Mouse (Mus musculus) kidney, embryonic 16.5 days (tissue): ENCODE data around the gene Apol10b. TPM values are rescaled to one million over a fixed set of nuclear protein-coding genes. Genes with fewer than 3 reads are reported as not detected.
"Not testable (repeated sequence)": the region's sequence is repeated elsewhere in the genome, so short reads cannot be mapped to it uniquely, and the experiment has no call there.

Experiments used
- ATAC-seq: fragments of 200-750 bp; cut with Nextera tagmentation; 2 replicates; pipeline ENCODE4 v1.8.0; 2017; ENCODE audit warnings: moderate TSS enrichment; ENCODE audit not compliant: low FRiP score, low TSS enrichment
- H3K27ac ChIP-seq: fragments of 300-500 bp; sonication (generic); 2 replicates; pipeline ENCODE4 v1.5.1; 2014; ENCODE audit warnings: low read length
- H3K27me3 ChIP-seq: fragments of 300-500 bp; sonication (generic); 2 replicates; pipeline ENCODE4 v1.6.1; 2014; ENCODE audit warnings: low read length, control low read depth, mixed read lengths; ENCODE audit not compliant: insufficient read depth
- H3K36me3 ChIP-seq: fragments of 300-500 bp; sonication (generic); 2 replicates; pipeline ENCODE4 v1.6.1; 2014; ENCODE audit warnings: low read length, control low read depth, mixed read lengths; ENCODE audit not compliant: insufficient read depth
- H3K4me1 ChIP-seq: fragments of 300-500 bp; sonication (generic); 2 replicates; pipeline ENCODE4 v1.6.1; 2014; ENCODE audit warnings: low read length, control low read depth, mixed read lengths; ENCODE audit not compliant: insufficient read depth
- H3K4me2 ChIP-seq: fragments of 300-500 bp; sonication (generic); replicated peaks from 2 replicates; pipeline ENCODE4 v1.6.1; 2014; ENCODE audit warnings: low read depth, low read length
- H3K4me3 ChIP-seq: fragments of 300-500 bp; sonication (generic); 2 replicates; pipeline ENCODE4 v1.5.1; 2014; ENCODE audit warnings: mild to moderate bottlenecking, low read length
- H3K9ac ChIP-seq: fragments of 300-500 bp; sonication (generic); replicated peaks from 2 replicates; pipeline ENCODE4 v1.6.1; 2014; ENCODE audit warnings: low read length
- H3K9me3 ChIP-seq: fragments of 300-500 bp; sonication (generic); 2 replicates; pipeline ENCODE4 v1.6.1; 2016; ENCODE audit warnings: low read length, control low read depth
- WGBS: fragments of 180-500 bp; shearing (Covaris S2); extraction: QIAGEN DNeasy Blood & Tissue Kit; methylation state at CpG from one replicate; pipeline ENCODE4 v1.1.7; 2014; 5-methylcytosine and 5-hydroxymethylcytosine counted together
- polyA plus RNA-seq: library from polyadenylated mRNA; unstranded; fragments of >200 nt; fragmentation: Nextera tagmentation; extraction: Ambion mirVana; gene quantifications from 2 replicates; pipeline ENCODE4 v1.2.1, GENCODE M21; 2015

Apol10b gene
- polyA plus RNA-seq, result 0.19 and 0.22 TPM in 2 replicates

DNA sequence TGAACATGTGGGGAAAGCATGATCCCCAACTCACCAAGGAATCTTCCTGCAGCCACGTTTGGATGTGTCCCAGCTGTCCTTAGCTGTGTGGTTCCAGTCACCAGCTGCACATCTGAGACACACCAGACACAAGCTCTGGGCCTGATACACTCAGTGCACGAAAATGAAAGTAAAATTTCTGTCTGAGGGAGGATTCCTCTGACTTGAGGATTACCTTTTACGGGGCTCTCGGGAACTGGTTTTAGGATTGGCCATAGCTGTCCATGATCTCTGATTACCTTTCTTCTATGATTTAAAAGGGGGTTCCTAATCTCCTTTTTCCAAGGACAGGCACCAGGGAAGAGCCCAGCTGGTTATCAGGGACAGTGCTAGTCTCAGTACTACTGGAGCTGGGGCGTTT is at the start of gene Apol10b:
Apol10b (minus strand) TSS at position 165 of the 400 bp plus-strand sequence.
- no peak within 1 kb of the TSS for H3K27ac ChIP-seq
- ATAC-seq, result no peak

DNA sequence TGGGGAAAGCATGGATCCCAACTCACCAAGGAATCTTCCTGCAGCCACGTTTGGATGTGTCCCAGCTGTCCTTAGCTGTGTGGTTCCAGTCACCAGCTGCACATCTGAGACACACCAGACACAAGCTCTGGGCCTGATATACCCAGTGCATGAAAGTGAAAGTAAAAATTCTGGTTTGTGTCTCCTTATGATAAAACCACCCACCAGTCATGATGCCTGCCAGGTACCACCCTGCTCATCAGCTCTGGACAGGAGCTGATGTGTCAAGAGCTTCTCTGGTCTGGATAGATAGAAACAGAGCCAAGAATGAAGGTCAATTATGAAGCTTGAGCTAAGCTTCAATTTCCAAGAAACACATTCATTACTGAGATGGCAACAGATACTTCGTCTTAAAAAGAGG is 47.3 kb upstream of the Apol10b start, which contains the start of gene Apol11b:
Apol11b (minus strand) TSS at position 111 of the 400 bp plus-strand sequence.
- not testable (repeated sequence) for H3K36me3 ChIP-seq, H3K9me3 ChIP-seq, H3K27ac ChIP-seq, H3K4me2 ChIP-seq, H3K4me3 ChIP-seq, H3K9ac ChIP-seq, H3K4me1 ChIP-seq, H3K27me3 ChIP-seq, ATAC-seq
- WGBS, result 70% methylated on average over 2 of the region's 2 CpGs

More for the DNA sequence above, at the start of gene Apol10b:
- Histone ChIP-seq H3K4me1 (no peaks in the 10 kb centered on the region), H3K27me3 (no peaks in the 10 kb centered on the region), H3K9ac (no peak within 1 kb of the TSS), H3K4me2 (no peak within 1 kb of the TSS), H3K9me3 (no peaks in the 10 kb centered on the region), H3K36me3 (no peaks in the 10 kb centered on the region), H3K4me3 (no peak within 1 kb of the TSS)
- 57% methylated on average over 5 of the region's 5 CpGs for WGBS

- not testable (repeated sequence) for H3K36me3 ChIP-seq, H3K27ac ChIP-seq, H3K9ac ChIP-seq, ATAC-seq, H3K4me3 ChIP-seq, H3K4me2 ChIP-seq, H3K9me3 ChIP-seq, H3K4me1 ChIP-seq, H3K27me3 ChIP-seq
- 63% methylated on average over 3 of the region's 3 CpGs for WGBS
These were observed 33.9 kb upstream of the Apol10b start for GRCm38 (mm10) chr15:77629822-77630221.

GRCm38 (mm10) chr15:77628647-77629046 is 32.7 kb upstream of the Apol10b start:
- not testable (repeated sequence) for H3K4me2 ChIP-seq, H3K9me3 ChIP-seq, H3K27ac ChIP-seq, H3K27me3 ChIP-seq, H3K9ac ChIP-seq, H3K4me3 ChIP-seq, H3K4me1 ChIP-seq, H3K36me3 ChIP-seq, ATAC-seq
- 50% methylated on average over 9 of the region's 9 CpGs for whole genome bisulfite sequencing

- not testable (repeated sequence) for H3K4me3 ChIP-seq, H3K27me3 ChIP-seq, H3K9ac ChIP-seq, H3K36me3 ChIP-seq, H3K27ac ChIP-seq, H3K9me3 ChIP-seq, H3K4me1 ChIP-seq, ATAC-seq, H3K4me2 ChIP-seq
- WGBS, result 63% methylated on average over 4 of the region's 4 CpGs
These were observed 30.5 kb upstream of the Apol10b start for GRCm38 (mm10) chr15:77626471-77626870.

GRCm38 (mm10) chr15:77624710-77625109 is 28.8 kb upstream of the Apol10b start:
- Histone ChIP-seq H3K4me3 (no peak overlapping the region), H3K36me3 (no peaks in the 10 kb centered on the region), H3K27me3 (no peaks in the 10 kb centered on the region), H3K4me1 (no peaks in the 10 kb centered on the region), H3K9me3 (no peaks in the 10 kb centered on the region), H3K27ac (no peak overlapping the region), H3K4me2 (no peak overlapping the region), H3K9ac (no peak overlapping the region)
- ATAC-seq, result no peak
- 86% methylated on average over 1 of the region's 1 CpGs for WGBS

GRCm38 (mm10) chr15:77606069-77606468 is 10.1 kb upstream of the Apol10b start:
- H3K9me3 ChIP-seq, result no peaks in the 10 kb centered on the region
- H3K9ac ChIP-seq, result no peak overlapping the region
- no peaks in the 10 kb centered on the region for H3K4me1 ChIP-seq
- WGBS, result 96% methylated on average over 3 of the region's 3 CpGs
- H3K4me3 ChIP-seq, result no peak overlapping the region
- H3K27ac ChIP-seq, result no peak overlapping the region
- H3K36me3 ChIP-seq, result no peaks in the 10 kb centered on the region
- no peak overlapping the region for H3K4me2 ChIP-seq
- no peaks in the 10 kb centered on the region for H3K27me3 ChIP-seq
- ATAC-seq, result no peak

GRCm38 (mm10) chr15:77598958-77599357 is 3.0 kb upstream of the Apol10b start, which contains the start of gene Gm36245:
Gene Gm36245, plus strand, starts transcription at chr15:77599258.
- H3K9me3 ChIP-seq, result no peaks in the 10 kb centered on the region
- H3K36me3 ChIP-seq, result no peaks in the 10 kb centered on the region
- peak within 1 kb of the TSS; percentile 5; the same call in 1 of the 2 replicates for H3K27ac ChIP-seq
- H3K27me3 ChIP-seq, result no peaks in the 10 kb centered on the region
- H3K4me3 ChIP-seq, result no peak within 1 kb of the TSS
- 100% methylated on average over 1 of the region's 1 CpGs for WGBS
- H3K9ac ChIP-seq, result no peak within 1 kb of the TSS
- no peak within 1 kb of the TSS for H3K4me2 ChIP-seq
- no peaks in the 10 kb centered on the region for H3K4me1 ChIP-seq
- ATAC-seq, result no peak

DNA sequence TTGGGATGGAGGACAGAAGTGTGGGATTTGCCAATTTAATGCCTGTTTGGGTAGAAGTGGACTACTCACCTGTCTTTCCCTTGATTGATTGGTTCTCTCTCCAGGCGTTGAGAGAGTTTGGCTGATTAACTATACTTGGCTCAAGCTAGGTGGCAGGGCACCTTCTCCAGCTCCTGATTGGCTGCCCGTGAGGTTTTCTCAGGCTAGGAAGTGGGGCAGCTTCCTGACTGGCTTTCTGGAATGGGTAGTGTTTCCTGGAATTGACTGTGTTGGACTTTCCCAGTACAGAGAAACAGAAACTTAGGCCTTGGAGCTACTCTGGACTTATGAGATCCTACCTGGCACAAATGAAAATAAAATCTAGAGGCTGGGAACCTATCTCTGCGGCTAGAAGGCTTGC is 2.5 kb upstream of the Apol10b start:
- Histone ChIP-seq H3K9ac (no peak overlapping the region), H3K9me3 (no peaks in the 10 kb centered on the region), H3K36me3 (no peaks in the 10 kb centered on the region), H3K4me1 (no peaks in the 10 kb centered on the region), H3K27me3 (no peaks in the 10 kb centered on the region), H3K27ac (no peak overlapping the region), H3K4me3 (no peak overlapping the region), H3K4me2 (no peak overlapping the region)
- no peak for ATAC-seq
- WGBS, result 60% methylated on average over 3 of the region's 3 CpGs

GRCm38 (mm10) chr15:77593557-77593956 is 2.4 kb downstream of the Apol10b start:
- H3K27ac ChIP-seq, result no peak overlapping the region
- H3K36me3 ChIP-seq, result no peaks in the 10 kb centered on the region
- no peak for ATAC-seq
- H3K4me2 ChIP-seq, result no peak overlapping the region
- WGBS, result 72% methylated on average over 1 of the region's 1 CpGs
- H3K9ac ChIP-seq, result no peak overlapping the region
- H3K27me3 ChIP-seq, result no peaks in the 10 kb centered on the region
- no peaks in the 10 kb centered on the region for H3K4me1 ChIP-seq
- no peak overlapping the region for H3K4me3 ChIP-seq
- no peaks in the 10 kb centered on the region for H3K9me3 ChIP-seq
